Mouse (Mus musculus) intestine, embryonic 16.5 days (tissue): ENCODE results near the gene Slc12a8. TPM values are rescaled to one million over a fixed set of nuclear protein-coding genes. Genes with fewer than 3 reads are reported as not detected.

ENCODE experiments used
- ATAC-seq: fragments of 200-750 bp; cut with Nextera tagmentation; 2 replicates; pipeline ENCODE4 v1.8.0; 2017; ENCODE audit warnings: moderate TSS enrichment, moderate library complexity
- H3K27ac ChIP-seq: fragments of 300-500 bp; sonication (generic); 2 replicates; pipeline ENCODE4 v1.5.1; 2014; ENCODE audit warnings: mild to moderate bottlenecking, low read length
- H3K27me3 ChIP-seq: fragments of 300-500 bp; sonication (generic); replicated peaks from 2 replicates; pipeline ENCODE4 v1.6.1; 2014; ENCODE audit warnings: low read length, control low read depth, mixed read lengths; ENCODE audit not compliant: control insufficient read depth, insufficient read depth
- H3K36me3 ChIP-seq: fragments of 300-500 bp; sonication (generic); 2 replicates; pipeline ENCODE4 v1.6.1; 2014; ENCODE audit warnings: low read length, control low read depth; ENCODE audit not compliant: control insufficient read depth, insufficient read depth
- H3K4me1 ChIP-seq: fragments of 300-500 bp; sonication (generic); 2 replicates; pipeline ENCODE4 v1.6.1; 2014; ENCODE audit warnings: low read length, control low read depth, mixed read lengths; ENCODE audit not compliant: control insufficient read depth, insufficient read depth
- H3K4me2 ChIP-seq: fragments of 300-500 bp; sonication (generic); 2 replicates; pipeline ENCODE4 v1.6.1; 2014; ENCODE audit warnings: low read depth, low read length, control low read depth
- H3K4me3 ChIP-seq: fragments of 300-500 bp; sonication (generic); 2 replicates; pipeline ENCODE4 v1.5.1; 2014; ENCODE audit warnings: mild to moderate bottlenecking, low read length
- H3K9ac ChIP-seq: fragments of 300-500 bp; sonication (generic); 2 replicates; pipeline ENCODE4 v1.6.1; 2014; ENCODE audit warnings: low read depth, low read length
- H3K9me3 ChIP-seq: fragments of 300-500 bp; sonication (generic); 2 replicates; pipeline ENCODE4 v1.6.1; 2016; ENCODE audit warnings: low read length, control low read depth; ENCODE audit not compliant: control insufficient read depth
- WGBS: fragments of 180-500 bp; shearing (Covaris S2); extraction: QIAGEN DNeasy Blood & Tissue Kit; methylation state at CpG from one replicate; pipeline ENCODE4 v1.1.7; 2014; 5-methylcytosine and 5-hydroxymethylcytosine counted together
- polyA plus RNA-seq: library from polyadenylated mRNA; unstranded; fragments of >200 nt; fragmentation: Nextera tagmentation; extraction: Ambion mirVana; gene quantifications from 2 replicates; pipeline ENCODE4 v1.2.1, GENCODE M21; 2015

Slc12a8 gene
- polyA plus RNA-seq, 1 experiment from 2014 or later = 10.3 TPM

GRCm38 (mm10) chr16:33621836-33622235 is 104.7 kb downstream of the Slc12a8 start:
- Histone ChIP-seq H3K9ac (no peak overlapping the region), H3K4me3 (no peak overlapping the region), H3K36me3 (no peaks in the 10 kb centered on the region), H3K27ac (no peak overlapping the region), H3K4me1 (no peaks in the 10 kb centered on the region), H3K9me3 (no peaks in the 10 kb centered on the region), H3K4me2 (no peak overlapping the region), H3K27me3 (no peaks in the 10 kb centered on the region)
- WGBS = 61% methylated on average over 2 of the region's 3 CpGs
- no peak for ATAC-seq

- H3K4me3 ChIP-seq = no peak overlapping the region
- H3K4me2 ChIP-seq = no peak overlapping the region
- no peaks in the 10 kb centered on the region for H3K27me3 ChIP-seq
- H3K9ac ChIP-seq = no peak overlapping the region
- WGBS = 92% methylated on average over 9 of the region's 9 CpGs
- H3K9me3 ChIP-seq = no peaks in the 10 kb centered on the region
- H3K4me1 ChIP-seq = no peaks in the 10 kb centered on the region
- H3K27ac ChIP-seq = no peak overlapping the region
- H3K36me3 ChIP-seq = no peaks in the 10 kb centered on the region
- no peak for ATAC-seq
Measured at GRCm38 (mm10) chr16:33624586-33624985, 107.5 kb downstream of the Slc12a8 start.

GRCm38 (mm10) chr16:33629539-33629938 is 112.4 kb downstream of the Slc12a8 start:
- Histone ChIP-seq H3K9ac (no peak overlapping the region), H3K27me3 (no peaks in the 10 kb centered on the region), H3K27ac (no peak overlapping the region), H3K4me2 (no peak overlapping the region), H3K9me3 (no peaks in the 10 kb centered on the region), H3K4me3 (no peak overlapping the region), H3K36me3 (no peaks in the 10 kb centered on the region), H3K4me1 (no peaks in the 10 kb centered on the region)
- no peak for ATAC-seq
- WGBS = 86% methylated on average over 5 of the region's 5 CpGs

GRCm38 (mm10) chr16:33635836-33636595 is 118.9 kb downstream of the Slc12a8 start:
- H3K36me3 ChIP-seq = no peaks in the 10 kb centered on the region
- no peaks in the 10 kb centered on the region for H3K9me3 ChIP-seq
- no peak overlapping the region for H3K4me3 ChIP-seq
- no peaks in the 10 kb centered on the region for H3K27me3 ChIP-seq
- ATAC-seq = no peak
- H3K4me1 ChIP-seq = no peaks in the 10 kb centered on the region
- 76% methylated on average over 12 of the region's 12 CpGs for WGBS
- no peak overlapping the region for H3K27ac ChIP-seq
- H3K9ac ChIP-seq = no peak overlapping the region
- no peak overlapping the region for H3K4me2 ChIP-seq

GRCm38 (mm10) chr16:33641779-33642178 is 124.7 kb downstream of the Slc12a8 start:
- H3K9me3 ChIP-seq = no peaks in the 10 kb centered on the region
- ATAC-seq = no peak
- H3K4me2 ChIP-seq = no peak overlapping the region
- WGBS = 49% methylated on average over 3 of the region's 3 CpGs
- H3K9ac ChIP-seq = no peak overlapping the region
- H3K36me3 ChIP-seq = no peaks in the 10 kb centered on the region
- no peaks in the 10 kb centered on the region for H3K27me3 ChIP-seq
- H3K27ac ChIP-seq = no peak overlapping the region; the same call in 1 of the 2 replicates
- no peaks in the 10 kb centered on the region for H3K4me1 ChIP-seq
- no peak overlapping the region for H3K4me3 ChIP-seq

- ATAC-seq = no peak
- H3K4me1 ChIP-seq = no peaks in the 10 kb centered on the region
- H3K9me3 ChIP-seq = peaks cover 4% of the 10 kb centered on the region; the same call in 1 of the 2 replicates
- H3K27ac ChIP-seq = no peak overlapping the region
- H3K4me3 ChIP-seq = no peak overlapping the region
- H3K36me3 ChIP-seq = no peaks in the 10 kb centered on the region
- H3K4me2 ChIP-seq = no peak overlapping the region
- H3K9ac ChIP-seq = no peak overlapping the region
- 92% methylated on average over 6 of the region's 6 CpGs for WGBS
- no peaks in the 10 kb centered on the region for H3K27me3 ChIP-seq
Measured at GRCm38 (mm10) chr16:33653116-33653515, 136.0 kb downstream of the Slc12a8 start.

- H3K4me1 ChIP-seq = no peaks in the 10 kb centered on the region
- H3K27me3 ChIP-seq = no peaks in the 10 kb centered on the region
- H3K27ac ChIP-seq = no peak overlapping the region
- no peak overlapping the region for H3K9ac ChIP-seq
- no peak overlapping the region for H3K4me2 ChIP-seq
- 92% methylated on average over 3 of the region's 3 CpGs for WGBS
- no peaks in the 10 kb centered on the region for H3K36me3 ChIP-seq
- no peaks in the 10 kb centered on the region for H3K9me3 ChIP-seq
- no peak for ATAC-seq
- H3K4me3 ChIP-seq = no peak overlapping the region
Measured at GRCm38 (mm10) chr16:33655443-33655842, 138.3 kb downstream of the Slc12a8 start.

GRCm38 (mm10) chr16:33657191-33657590 is 140.1 kb downstream of the Slc12a8 start:
- Histone ChIP-seq H3K9me3 (no peaks in the 10 kb centered on the region), H3K4me3 (no peak overlapping the region), H3K9ac (no peak overlapping the region), H3K27me3 (no peaks in the 10 kb centered on the region), H3K36me3 (no peaks in the 10 kb centered on the region), H3K4me1 (no peaks in the 10 kb centered on the region), H3K4me2 (no peak overlapping the region), H3K27ac (no peak overlapping the region)
- WGBS = 85% methylated on average over 3 of the region's 3 CpGs
- no peak for ATAC-seq

- Histone ChIP-seq H3K9me3 (no peaks in the 10 kb centered on the region), H3K9ac (no peak overlapping the region), H3K4me3 (no peak overlapping the region), H3K4me2 (no peak overlapping the region), H3K27ac (no peak overlapping the region), H3K36me3 (no peaks in the 10 kb centered on the region), H3K27me3 (no peaks in the 10 kb centered on the region), H3K4me1 (no peaks in the 10 kb centered on the region)
- 98% methylated on average over 3 of the region's 3 CpGs for WGBS
- no peak for ATAC-seq
Measured at GRCm38 (mm10) chr16:33658121-33658520, 141.0 kb downstream of the Slc12a8 start.

- no peaks in the 10 kb centered on the region for H3K27me3 ChIP-seq
- no peak for ATAC-seq
- H3K4me3 ChIP-seq = no peak overlapping the region
- H3K4me1 ChIP-seq = no peaks in the 10 kb centered on the region
- H3K9ac ChIP-seq = no peak overlapping the region
- no peaks in the 10 kb centered on the region for H3K36me3 ChIP-seq
- 92% methylated on average over 5 of the region's 5 CpGs for WGBS
- no peak overlapping the region for H3K4me2 ChIP-seq
- H3K27ac ChIP-seq = no peak overlapping the region
- H3K9me3 ChIP-seq = no peaks in the 10 kb centered on the region
Measured at GRCm38 (mm10) chr16:33659521-33659920, 142.4 kb downstream of the Slc12a8 start.
